Mouse (Mus musculus) testis, adult 2 months (tissue): Measurements from ENCODE around the gene 4921530L21Rik.

Source experiments
- CTCF ChIP-seq: fragments of 200-500 bp; IDR thresholded peaks from 2 replicates; pipeline ENCODE4 v1.5.1; 2012; ENCODE audit warnings: low read depth, mild to moderate bottlenecking, inconsistent platforms, low read length, moderate library complexity; ENCODE audit not compliant: control insufficient read depth, insufficient read depth, insufficient replicate concordance
- POLR2A ChIP-seq: fragments of 200-500 bp; IDR thresholded peaks from 2 replicates; pipeline ENCODE4 v1.6.1; 2012; ENCODE audit warnings: low read depth, mild to moderate bottlenecking, inconsistent platforms, low read length, moderate library complexity; ENCODE audit not compliant: control insufficient read depth

DNA sequence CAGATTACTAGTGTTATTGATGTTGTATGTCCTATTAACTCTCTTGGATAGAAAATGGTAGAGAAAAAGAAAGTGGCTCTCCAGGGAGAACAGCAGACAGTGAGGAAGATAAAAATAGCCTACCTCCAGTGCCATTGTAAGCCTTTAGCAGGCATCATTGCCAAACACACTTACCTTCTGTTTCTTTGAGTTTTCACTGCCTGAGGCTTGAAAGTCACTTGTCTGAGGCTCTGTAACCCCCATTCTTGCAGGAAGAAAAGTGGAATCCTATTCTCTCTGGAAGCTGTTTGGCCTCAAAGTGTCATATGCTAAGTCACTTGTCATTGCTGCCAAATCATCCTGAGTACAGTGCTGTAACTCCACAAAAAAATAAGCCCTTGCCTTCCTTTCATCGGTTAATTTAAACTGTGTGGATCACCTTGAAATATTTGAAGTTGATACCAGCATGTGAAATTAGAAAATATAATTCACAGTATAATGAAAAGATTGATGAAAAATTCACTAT lies 23.6 kb downstream of the 4921530L21Rik start:
- TF ChIP-seq CTCF (no peak), POLR2A (no peak)
